Mouse (Mus musculus) heart, embryonic 15.5 days (tissue): ENCODE results near the gene Arl11. TPM values are rescaled to one million over a fixed set of nuclear protein-coding genes. Genes with fewer than 3 reads are reported as not detected.

Experiments
- polyA plus RNA-seq: library from polyadenylated mRNA; unstranded; fragments of >200 nt; fragmentation: Nextera tagmentation; extraction: Ambion mirVana; gene quantifications from 2 replicates; pipeline ENCODE4 v1.2.1, GENCODE M21; 2015

Gene Arl11
- polyA plus RNA-seq, 1 experiment from 2014 or later: 0.53 TPM

Other genes with a start within 250 kb of the Arl11 start
- gene Sacs, start 171.3 kb upstream of the Arl11 start, polyA plus RNA-seq: 3.5 and 4.0 TPM in 2 replicates
- gene Sgcg, start 51.3 kb upstream of the Arl11 start, polyA plus RNA-seq: 51.0 and 59.1 TPM in 2 replicates
- 4.1 and 4.7 TPM in 2 replicates for gene Ebpl, start 50.7 kb downstream of the Arl11 start, polyA plus RNA-seq
- 26.2 and 29.7 TPM in 2 replicates for gene Kpna3, start 130.1 kb downstream of the Arl11 start, polyA plus RNA-seq
- 23.1 and 24.5 TPM in 2 replicates for gene Spryd7, start 247.1 kb downstream of the Arl11 start, polyA plus RNA-seq